24 mouse cellular contexts compared by ENCODE assay signal in the genomic region with DNA sequence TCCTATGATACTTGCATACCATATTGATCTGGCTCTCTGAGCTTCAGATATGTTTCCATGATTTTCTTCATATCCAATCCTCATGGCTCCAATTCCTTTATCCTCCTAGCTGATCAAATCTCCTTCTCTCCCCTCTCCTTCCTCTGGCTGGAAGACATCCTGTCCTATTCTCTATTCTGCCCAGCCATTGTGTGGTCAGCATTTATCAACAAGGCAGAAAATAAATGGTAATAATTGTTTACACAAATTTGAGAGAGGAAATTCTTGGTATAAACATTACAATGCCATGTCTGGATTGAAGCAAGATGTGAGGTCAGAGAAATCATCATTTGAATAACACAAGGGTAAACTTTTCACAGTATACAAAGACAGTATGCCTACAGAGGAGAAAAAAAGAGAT.
"Had no signal": no experiment of that assay in that cellular context is flagged by ENCODE, and none has a peak within 500 bp of the region (broad histone marks: within the 10 kb centered on the region; RNA-seq: fewer than 3 reads in every experiment).

No protein-coding gene starts in this region.

- H3K4me2 ChIP-seq: heart, embryonic 12.5 days; hindbrain, embryonic 12.5 days; hindbrain, embryonic 14.5 days; intestine, embryonic 15.5 days; limb, embryonic 12.5 days had no signal

- DNase-seq: gastrocnemius, adult 2 months; gastrocnemius, postnatal 10 days; gastrocnemius, postnatal 25 days; heart, adult 18-20 months; heart, postnatal 10 days; heart, postnatal 4 days; kidney, adult 18-20 months; kidney, adult 8-10 months; kidney, postnatal 10 days; kidney, postnatal 25 days; kidney, postnatal 4 days had no signal

- ATAC-seq: hindbrain, embryonic 16.5 days; inflammation-experienced regulatory T-cells, adult 6 months; intestine, embryonic 15.5 days; intestine, postnatal 0 days had no signal

- H3K27me3 ChIP-seq: heart, embryonic 12.5 days; hindbrain, embryonic 12.5 days; intestine, embryonic 15.5 days; limb, embryonic 12.5 days had no signal

- H3K9me3 ChIP-seq: heart, embryonic 10.5 days; heart, embryonic 12.5 days; hindbrain, embryonic 10.5 days; hindbrain, embryonic 12.5 days; intestine, embryonic 15.5 days; limb, embryonic 10.5 days; limb, embryonic 12.5 days had no signal

- H3K4me1 ChIP-seq: heart, embryonic 10.5 days; heart, embryonic 12.5 days; hindbrain, embryonic 10.5 days; hindbrain, embryonic 12.5 days; intestine, embryonic 15.5 days; limb, embryonic 10.5 days; limb, embryonic 12.5 days had no signal

- H3K9ac ChIP-seq: heart, embryonic 12.5 days; hindbrain, embryonic 12.5 days; hindbrain, embryonic 14.5 days; intestine, embryonic 15.5 days; limb, embryonic 12.5 days had no signal

- H3K27ac ChIP-seq: gastrocnemius, adult 2 months; heart, embryonic 10.5 days; hindbrain, embryonic 10.5 days; hindbrain, embryonic 12.5 days; hindbrain, embryonic 14.5 days; intestine, embryonic 15.5 days; layer of hippocampus, adult 2 months; left cerebral cortex, adult 2 months; limb, embryonic 10.5 days; limb, embryonic 12.5 days had no signal

- H3K36me3 ChIP-seq: heart, embryonic 10.5 days; heart, embryonic 12.5 days; hindbrain, embryonic 10.5 days; hindbrain, embryonic 12.5 days; intestine, embryonic 15.5 days; limb, embryonic 10.5 days; limb, embryonic 12.5 days had no signal

- H3K4me3 ChIP-seq: gastrocnemius, adult 2 months; heart, embryonic 10.5 days; heart, embryonic 12.5 days; hindbrain, embryonic 10.5 days; hindbrain, embryonic 12.5 days; intestine, embryonic 15.5 days; layer of hippocampus, adult 2 months; left cerebral cortex, adult 2 months; limb, embryonic 10.5 days; limb, embryonic 12.5 days had no signal
